Mouse (Mus musculus): ENCODE data around the gene Zc3h12b. TPM values are rescaled to one million over a fixed set of nuclear protein-coding genes. Genes with fewer than 3 reads are reported as not detected.

Zc3h12b gene
- polyA plus RNA-seq, 1 experiment from 2014 or later = 3.0 TPM

GRCm38 (mm10) chrX:95967847-95968593 lies 256.5 kb downstream of the Zc3h12b start:
- WGBS = 27% methylated on average over 28 of the region's 28 CpGs

DNA sequence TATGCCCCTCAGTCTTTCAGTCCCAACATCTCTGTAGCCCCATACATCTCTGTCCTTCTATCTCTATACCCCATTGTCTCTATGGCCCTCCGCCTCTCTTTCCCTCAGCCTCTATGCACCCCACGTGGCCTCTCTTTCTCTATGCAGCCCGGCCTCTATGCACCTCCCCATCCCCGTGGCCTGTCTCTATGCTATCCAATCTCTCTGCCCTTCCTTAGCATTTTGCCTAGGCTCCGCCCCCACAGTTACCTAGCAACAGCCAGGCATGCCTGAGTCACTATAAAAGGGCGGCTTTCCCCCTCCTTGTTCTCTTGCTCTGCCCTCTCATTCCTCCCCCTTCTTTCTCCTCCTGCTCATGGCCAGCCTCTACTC lies 257.1 kb downstream of the Zc3h12b start:
- no peaks in the 10 kb centered on the region for H3K36me3 ChIP-seq (ENCODE audit: control insufficient read depth, insufficient read depth, low read length)
- ATAC-seq (replicated peaks; ENCODE audit: low FRiP score, low TSS enrichment, low read depth) (peak; percentile 92), DNase-seq (ENCODE audit: low spot score) (no peak)
- 13% methylated on average over 6 of the region's 6 CpGs for WGBS
- no peaks in the 10 kb centered on the region for H3K9me3 ChIP-seq (ENCODE audit: control insufficient read depth, low read length)
- peak overlapping the region; percentile 24 for H3K4me3 ChIP-seq (ENCODE audit: low read depth, low read length)
- peak overlapping the region; percentile 49 for H3K9ac ChIP-seq (ENCODE audit: low read length)
- H3K4me1 ChIP-seq (replicated peaks; ENCODE audit: control insufficient read depth, insufficient read depth, low read length) = no peaks in the 10 kb centered on the region
- no peaks in the 10 kb centered on the region for H3K27me3 ChIP-seq (replicated peaks; ENCODE audit: control insufficient read depth, insufficient read depth, low read length)
- H3K27ac ChIP-seq (ENCODE audit: low read depth) = peak overlapping the region; percentile 44
- peak overlapping the region; percentile 51 for H3K4me2 ChIP-seq (ENCODE audit: low read length)

More at GRCm38 (mm10) chrX:95967847-95968593, 256.5 kb downstream of the Zc3h12b start:
- H3K27ac ChIP-seq (ENCODE audit: low read depth) = peak overlapping the region; percentile 44
- peak; percentile 77 for DNase-seq (ENCODE audit: low spot score)
- H3K27me3 ChIP-seq (replicated peaks; ENCODE audit: control insufficient read depth, insufficient read depth, low read length) = no peaks in the 10 kb centered on the region
- no peaks in the 10 kb centered on the region for H3K9me3 ChIP-seq (ENCODE audit: control insufficient read depth, low read length)
- H3K9ac ChIP-seq (ENCODE audit: low read length) = peak overlapping the region; percentile 49
- H3K36me3 ChIP-seq (ENCODE audit: control insufficient read depth, insufficient read depth, low read length) = no peaks in the 10 kb centered on the region
- peak overlapping the region; percentile 24 for H3K4me3 ChIP-seq (ENCODE audit: low read depth, low read length)
- peak; percentile 88 for ATAC-seq (replicated peaks; ENCODE audit: low FRiP score, low TSS enrichment, low read depth)
- H3K4me1 ChIP-seq (replicated peaks; ENCODE audit: control insufficient read depth, insufficient read depth, low read length) = no peaks in the 10 kb centered on the region
- H3K4me2 ChIP-seq (ENCODE audit: low read length) = peak overlapping the region; percentile 51

GRCm38 (mm10) chrX:95969116-95969515 lies 257.6 kb downstream of the Zc3h12b start:
- WGBS = 47% methylated on average over 5 of the region's 6 CpGs

GRCm38 (mm10) chrX:95969936-95970335 lies 258.5 kb downstream of the Zc3h12b start:
- Histone ChIP-seq H3K4me1 (replicated peaks; ENCODE audit: control insufficient read depth, insufficient read depth, low read length) (no peaks in the 10 kb centered on the region), H3K9me3 (ENCODE audit: control insufficient read depth, low read length) (no peaks in the 10 kb centered on the region), H3K36me3 (ENCODE audit: control insufficient read depth, insufficient read depth, low read length) (no peaks in the 10 kb centered on the region), H3K4me2 (ENCODE audit: low read length) (no peak overlapping the region), H3K4me3 (ENCODE audit: low read depth, low read length) (no peak overlapping the region), H3K27ac (ENCODE audit: low read depth) (no peak overlapping the region), H3K9ac (ENCODE audit: low read length) (no peak overlapping the region), H3K27me3 (replicated peaks; ENCODE audit: control insufficient read depth, insufficient read depth, low read length) (no peaks in the 10 kb centered on the region)
- no peak for DNase-seq (ENCODE audit: low spot score)
- no peak for ATAC-seq (replicated peaks; ENCODE audit: low FRiP score, low TSS enrichment, low read depth)
- WGBS = 89% methylated on average over 9 of the region's 9 CpGs

More at GRCm38 (mm10) chrX:95969116-95969515, 257.6 kb downstream of the Zc3h12b start:
- H3K27me3 ChIP-seq (replicated peaks; ENCODE audit: control insufficient read depth, insufficient read depth, low read length) = no peaks in the 10 kb centered on the region
- ATAC-seq (replicated peaks; ENCODE audit: low FRiP score, low TSS enrichment, low read depth) = peak; percentile 2; the same call in 1 of the 2 replicates
- no peak overlapping the region for H3K27ac ChIP-seq (ENCODE audit: low read depth)
- H3K4me3 ChIP-seq (ENCODE audit: low read depth, low read length) = no peak overlapping the region
- H3K4me1 ChIP-seq (replicated peaks; ENCODE audit: control insufficient read depth, insufficient read depth, low read length) = no peaks in the 10 kb centered on the region
- H3K4me2 ChIP-seq (ENCODE audit: low read length) = no peak overlapping the region
- H3K36me3 ChIP-seq (ENCODE audit: control insufficient read depth, insufficient read depth, low read length) = no peaks in the 10 kb centered on the region
- no peak for DNase-seq (ENCODE audit: low spot score)
- H3K9me3 ChIP-seq (ENCODE audit: control insufficient read depth, low read length) = no peaks in the 10 kb centered on the region
- no peak overlapping the region for H3K9ac ChIP-seq (ENCODE audit: low read length)

Other genes starting within 250 kb of the Zc3h12b start
- gene Asb12, start 153.7 kb upstream of the Zc3h12b start, polyA plus RNA-seq (2014; fragmentation: Nextera tagmentation; extraction: Ambion mirVana) = not detected in 2 replicates
- not detected in 2 replicates for gene Pfn5, start 153.6 kb upstream of the Zc3h12b start, polyA plus RNA-seq (2014; fragmentation: Nextera tagmentation; extraction: Ambion mirVana)
- gene Zc4h2, start 53.2 kb upstream of the Zc3h12b start, polyA plus RNA-seq (2014; fragmentation: Nextera tagmentation; extraction: Ambion mirVana) = 20.2 and 23.4 TPM in 2 replicates
- gene Las1l, start 245.3 kb downstream of the Zc3h12b start, polyA plus RNA-seq (2014; fragmentation: Nextera tagmentation; extraction: Ambion mirVana) = 41.0 and 44.0 TPM in 2 replicates